Mouse (Mus musculus): Measurements from ENCODE around the gene Elfn2.

Gene Elfn2

GRCm38 (mm10) chr15:78681781-78682180 lies 36.8 kb downstream of the Elfn2 start:
- no peak for DNase-seq (ENCODE audit: low spot score in 2 of 2)

- no peak for DNase-seq (ENCODE audit: low spot score in 2 of 2)
Measured at GRCm38 (mm10) chr15:78681301-78681700, 37.3 kb downstream of the Elfn2 start.

GRCm38 (mm10) chr15:78680291-78680690 lies 38.3 kb downstream of the Elfn2 start:
- no peak for DNase-seq (ENCODE audit: low spot score in 2 of 2)

GRCm38 (mm10) chr15:78677708-78678107 lies 40.9 kb downstream of the Elfn2 start:
- DNase-seq (ENCODE audit: low spot score in 2 of 2): no peak

- no peak for DNase-seq (ENCODE audit: low spot score in 2 of 2)
Measured at GRCm38 (mm10) chr15:78677015-78677414, 41.6 kb downstream of the Elfn2 start.

GRCm38 (mm10) chr15:78674912-78675412 lies 43.6 kb downstream of the Elfn2 start:
- DNase-seq (ENCODE audit: low spot score in 2 of 2): no peak

GRCm38 (mm10) chr15:78673436-78673835 lies 45.1 kb downstream of the Elfn2 start:
- no peak for DNase-seq (ENCODE audit: low spot score in 2 of 2)

GRCm38 (mm10) chr15:78670341-78670740 lies 48.2 kb downstream of the Elfn2 start:
- DNase-seq (ENCODE audit: low spot score in 2 of 2): no peak

GRCm38 (mm10) chr15:78669221-78669871 lies 49.2 kb downstream of the Elfn2 start:
- no peak for DNase-seq (ENCODE audit: low spot score in 2 of 2)

- DNase-seq (ENCODE audit: low spot score in 2 of 2): no peak
Measured at GRCm38 (mm10) chr15:78664268-78664667, 54.3 kb downstream of the Elfn2 start.

- DNase-seq (ENCODE audit: low spot score in 2 of 2): no peak
Measured at GRCm38 (mm10) chr15:78651169-78651568, 67.4 kb downstream of the Elfn2 start.

- no peak for DNase-seq (ENCODE audit: low spot score in 2 of 2)
Measured at GRCm38 (mm10) chr15:78647746-78648145, 70.8 kb downstream of the Elfn2 start.

- DNase-seq (ENCODE audit: low spot score in 2 of 2): no peak
Measured at GRCm38 (mm10) chr15:78644606-78645005, 74.0 kb downstream of the Elfn2 start.

GRCm38 (mm10) chr15:78643633-78644032 lies 74.9 kb downstream of the Elfn2 start:
- DNase-seq (ENCODE audit: low spot score in 2 of 2): no peak

- DNase-seq (ENCODE audit: low spot score in 2 of 2): no peak
Measured at GRCm38 (mm10) chr15:78635231-78635630, 83.3 kb downstream of the Elfn2 start.

- no peak for DNase-seq (ENCODE audit: low spot score in 2 of 2)
Measured at GRCm38 (mm10) chr15:78634095-78634737, 84.4 kb downstream of the Elfn2 start.

- no peak for DNase-seq (ENCODE audit: low spot score in 2 of 2)
Measured at GRCm38 (mm10) chr15:78633413-78633812, 85.2 kb downstream of the Elfn2 start.

GRCm38 (mm10) chr15:78632387-78632786 lies 86.2 kb downstream of the Elfn2 start:
- DNase-seq (ENCODE audit: low spot score in 2 of 2): no peak

- no peak for DNase-seq (ENCODE audit: low spot score in 2 of 2)
Measured at GRCm38 (mm10) chr15:78626285-78626684, 92.3 kb downstream of the Elfn2 start.

- no peak for DNase-seq (ENCODE audit: low spot score in 2 of 2)
Measured at GRCm38 (mm10) chr15:78624961-78625360, 93.6 kb downstream of the Elfn2 start.

GRCm38 (mm10) chr15:78624431-78624950 lies 94.1 kb downstream of the Elfn2 start:
- peak in 1 of 2 experiments; percentile 41 for DNase-seq (ENCODE audit: low spot score in 2 of 2)

- DNase-seq (ENCODE audit: low spot score in 2 of 2): peak; percentile 58 to 79
Measured at GRCm38 (mm10) chr15:78623426-78623825, 95.1 kb downstream of the Elfn2 start.
